In the genomic region with DNA sequence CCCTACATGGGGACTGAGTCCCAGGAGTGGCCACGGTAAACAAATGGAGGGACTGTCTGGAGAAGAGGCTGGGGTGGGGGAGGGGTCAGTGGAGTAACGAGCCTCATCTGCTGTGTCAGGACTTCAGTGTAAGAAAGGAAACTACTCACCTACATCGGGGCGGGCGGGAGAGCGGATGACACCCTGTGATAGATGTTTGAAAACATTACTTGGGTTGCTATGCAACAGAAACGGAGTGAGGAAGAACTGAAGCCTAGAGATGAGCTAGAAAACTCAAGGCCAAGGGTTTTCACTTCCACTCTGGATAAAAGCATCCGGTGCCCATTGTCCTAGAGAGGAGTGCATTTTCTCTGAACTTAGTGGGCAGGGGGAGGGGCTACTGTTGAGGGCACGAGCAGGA, we compare ENCODE assay signal across 10 mouse cellular contexts. TPM values are rescaled to one million over a fixed set of nuclear protein-coding genes. Genes with fewer than 3 reads are reported as not detected.
DNase-seq lines count a peak whose midpoint lies in the region; ATAC-seq and TF ChIP-seq lines count a peak whose summit lies in the region.
"Had no signal": no experiment of that assay in that cellular context is flagged by ENCODE, and none has a peak within 500 bp of the region (broad histone marks: within the 10 kb centered on the region; RNA-seq: fewer than 3 reads in every experiment).

No protein-coding gene starts in this region.

- TF ChIP-seq CTCF in midbrain, postnatal 0 days (IDR thresholded peaks at IDR 0.05), result no peak

- DNase-seq in hindbrain, embryonic 10.5 days (ENCODE audit: low spot score), result no peak
- peak; percentile 25 to 37 for DNase-seq in CD8-positive naive resting alpha-beta T cell, adult 2 months (ENCODE audit: low read depth in 2 of 2, low spot score in 2 of 2)
- peak; percentile 29 for DNase-seq in hindbrain, embryonic 11.5 days (ENCODE audit: low spot score)
- peak; percentile 6 for DNase-seq in midbrain, postnatal 0 days (ENCODE audit: low spot score)
- no peak for DNase-seq in left cerebral cortex, postnatal 4 days
- no peak for DNase-seq in kidney, postnatal 25 days
- no peak for DNase-seq in gastrocnemius, postnatal 10 days
- DNase-seq: cerebellum, postnatal 14 days had no signal

- peaks cover 28% of the 10 kb centered on the region for H3K4me1 ChIP-seq in hindbrain, embryonic 10.5 days (replicated peaks)
- H3K4me1 ChIP-seq in hindbrain, embryonic 13.5 days (replicated peaks), result peaks cover 12% of the 10 kb centered on the region
- no peaks in the 10 kb centered on the region for H3K4me1 ChIP-seq in hindbrain, embryonic 11.5 days (replicated peaks; ENCODE audit: control insufficient read depth, insufficient read depth, low read length)
- no peaks in the 10 kb centered on the region for H3K4me1 ChIP-seq in midbrain, postnatal 0 days (ENCODE audit: insufficient read depth, low read length)

- no peak overlapping the region for H3K9ac ChIP-seq in hindbrain, embryonic 13.5 days
- H3K9ac ChIP-seq in hindbrain, embryonic 11.5 days (ENCODE audit: low read depth, low read length), result no peak overlapping the region
- no peak overlapping the region for H3K9ac ChIP-seq in midbrain, postnatal 0 days (replicated peaks; ENCODE audit: low read length, poor library complexity, severe bottlenecking)

- no peak overlapping the region for H3K4me3 ChIP-seq in hindbrain, embryonic 10.5 days
- no peak overlapping the region for H3K4me3 ChIP-seq in hindbrain, embryonic 13.5 days
- H3K4me3 ChIP-seq in hindbrain, embryonic 11.5 days (ENCODE audit: low read depth, low read length), result no peak overlapping the region
- no peak overlapping the region for H3K4me3 ChIP-seq in midbrain, postnatal 0 days (ENCODE audit: low read depth, low read length)

- ATAC-seq in hindbrain, embryonic 13.5 days (ENCODE audit: low FRiP score), result no peak
- peak; percentile 35; the same call in 1 of the 2 replicates for ATAC-seq in hindbrain, embryonic 11.5 days (ENCODE audit: low FRiP score)
- ATAC-seq in midbrain, postnatal 0 days (ENCODE audit: low FRiP score), result no peak

- H3K4me2 ChIP-seq in hindbrain, embryonic 13.5 days, result no peak overlapping the region
- H3K4me2 ChIP-seq in hindbrain, embryonic 11.5 days (replicated peaks; ENCODE audit: low read depth, low read length), result no peak overlapping the region
- H3K4me2 ChIP-seq in midbrain, postnatal 0 days (ENCODE audit: low read depth, low read length, poor library complexity, severe bottlenecking), result no peak overlapping the region

- no peaks in the 10 kb centered on the region for H3K27me3 ChIP-seq in hindbrain, embryonic 10.5 days (ENCODE audit: insufficient read depth, poor library complexity, severe bottlenecking)
- H3K27me3 ChIP-seq in hindbrain, embryonic 13.5 days, result no peaks in the 10 kb centered on the region
- no peaks in the 10 kb centered on the region for H3K27me3 ChIP-seq in hindbrain, embryonic 11.5 days (ENCODE audit: control insufficient read depth, insufficient read depth, low read length)
- no peaks in the 10 kb centered on the region for H3K27me3 ChIP-seq in midbrain, postnatal 0 days (ENCODE audit: insufficient read depth, low read length)

- intact Hi-C loops in left cerebral cortex, postnatal 4 days (cut with DNase I), result no loop called here

- 35% methylated on average over 9 of the region's 9 CpGs for WGBS in hindbrain, embryonic 10.5 days
- 28% methylated on average over 9 of the region's 9 CpGs for WGBS in hindbrain, embryonic 13.5 days
- 39% methylated on average over 9 of the region's 9 CpGs for WGBS in hindbrain, embryonic 11.5 days
- WGBS in midbrain, postnatal 0 days, result 29% methylated on average over 9 of the region's 9 CpGs

- no peaks in the 10 kb centered on the region for H3K36me3 ChIP-seq in hindbrain, embryonic 10.5 days
- H3K36me3 ChIP-seq in hindbrain, embryonic 13.5 days, result no peaks in the 10 kb centered on the region
- H3K36me3 ChIP-seq in hindbrain, embryonic 11.5 days (ENCODE audit: control insufficient read depth, insufficient read depth, low read length), result no peaks in the 10 kb centered on the region
- no peaks in the 10 kb centered on the region for H3K36me3 ChIP-seq in midbrain, postnatal 0 days (ENCODE audit: insufficient read depth, low read length)
- H3K36me3 ChIP-seq: G1E had no signal

- H3K9me3 ChIP-seq in hindbrain, embryonic 10.5 days, result no peaks in the 10 kb centered on the region
- H3K9me3 ChIP-seq in hindbrain, embryonic 13.5 days, result no peaks in the 10 kb centered on the region
- H3K9me3 ChIP-seq in hindbrain, embryonic 11.5 days (ENCODE audit: control insufficient read depth, low read length), result no peaks in the 10 kb centered on the region
- H3K9me3 ChIP-seq in midbrain, postnatal 0 days (ENCODE audit: low read length), result no peaks in the 10 kb centered on the region
- H3K9me3 ChIP-seq: G1E had no signal

- peak overlapping the region; percentile 41; the same call in 1 of the 2 replicates for H3K27ac ChIP-seq in hindbrain, embryonic 10.5 days
- H3K27ac ChIP-seq in hindbrain, embryonic 13.5 days, result no peak overlapping the region
- H3K27ac ChIP-seq in hindbrain, embryonic 11.5 days (ENCODE audit: low read depth, low read length), result no peak overlapping the region
- no peak overlapping the region for H3K27ac ChIP-seq in midbrain, postnatal 0 days (ENCODE audit: low read depth, low read length)

RNA-seq across cellular contexts. Expression of a gene that starts 6.3 kb away (rescaled TPM):
- 0.12 and 0.26 TPM in 2 replicates for polyA plus RNA-seq in hindbrain, embryonic 10.5 days (2016; fragmentation: Nextera tagmentation; extraction: Ambion mirVana)
- polyA plus RNA-seq in hindbrain, embryonic 13.5 days (2015; fragmentation: Nextera tagmentation; extraction: Ambion mirVana), result 0.13 and 0.19 TPM in 2 replicates
- 0.12 and 0.40 TPM in 2 replicates for polyA plus RNA-seq in hindbrain, embryonic 11.5 days (2014; fragmentation: Nextera tagmentation; extraction: Ambion mirVana)
- total RNA-seq in midbrain, postnatal 0 days (2014; rRNA removed), result 0.05 and 0.52 TPM in 2 replicates
- 0.07 and 0.11 TPM in 2 replicates for polyA plus RNA-seq in midbrain, postnatal 0 days (2015; fragmentation: Nextera tagmentation; extraction: Ambion mirVana)
- under 1 TPM; 0.16 to 0.24 TPM for total RNA-seq in left cerebral cortex, postnatal 4 days (2021)
- total RNA-seq in gastrocnemius, postnatal 10 days (2021), result under 1 TPM; 0.26 to 0.41 TPM

RNA-seq across cellular contexts. Expression of a gene that starts 29.4 kb away (rescaled TPM):
- polyA plus RNA-seq in hindbrain, embryonic 10.5 days (2016; fragmentation: Nextera tagmentation; extraction: Ambion mirVana), result 49.7 and 54.8 TPM in 2 replicates
- polyA plus RNA-seq in hindbrain, embryonic 13.5 days (2015; fragmentation: Nextera tagmentation; extraction: Ambion mirVana), result 25.2 and 27.1 TPM in 2 replicates
- 44.7 and 44.9 TPM in 2 replicates for polyA plus RNA-seq in hindbrain, embryonic 11.5 days (2014; fragmentation: Nextera tagmentation; extraction: Ambion mirVana)
- 26.6 and 28.0 TPM in 2 replicates for total RNA-seq in midbrain, postnatal 0 days (2014; rRNA removed)
- polyA plus RNA-seq in midbrain, postnatal 0 days (2015; fragmentation: Nextera tagmentation; extraction: Ambion mirVana), result 25.0 and 27.0 TPM in 2 replicates
- total RNA-seq in left cerebral cortex, postnatal 4 days (2021), result 10 to 100 TPM; 26.5 to 29.8 TPM
- total RNA-seq in gastrocnemius, postnatal 10 days (2021), result 10 to 100 TPM; 15.8 to 22.2 TPM

RNA-seq across cellular contexts. Expression of a gene that starts 29.6 kb away (rescaled TPM):
- polyA plus RNA-seq in hindbrain, embryonic 10.5 days (2016; fragmentation: Nextera tagmentation; extraction: Ambion mirVana), result 168 and 202 TPM in 2 replicates
- polyA plus RNA-seq in hindbrain, embryonic 13.5 days (2015; fragmentation: Nextera tagmentation; extraction: Ambion mirVana), result 26.7 and 26.8 TPM in 2 replicates
- 142 and 144 TPM in 2 replicates for polyA plus RNA-seq in hindbrain, embryonic 11.5 days (2014; fragmentation: Nextera tagmentation; extraction: Ambion mirVana)
- total RNA-seq in midbrain, postnatal 0 days (2014; rRNA removed), result 4.2 and 7.6 TPM in 2 replicates
- 5.9 and 6.2 TPM in 2 replicates for polyA plus RNA-seq in midbrain, postnatal 0 days (2015; fragmentation: Nextera tagmentation; extraction: Ambion mirVana)
- 1 to 10 TPM; 4.7 to 6.8 TPM for total RNA-seq in left cerebral cortex, postnatal 4 days (2021)
- 1 to 10 TPM; 6.0 to 7.0 TPM for total RNA-seq in gastrocnemius, postnatal 10 days (2021)

RNA-seq across cellular contexts. Expression of a gene that starts 40.5 kb away (rescaled TPM):
- 89.3 and 98.1 TPM in 2 replicates for polyA plus RNA-seq in hindbrain, embryonic 10.5 days (2016; fragmentation: Nextera tagmentation; extraction: Ambion mirVana)
- polyA plus RNA-seq in hindbrain, embryonic 13.5 days (2015; fragmentation: Nextera tagmentation; extraction: Ambion mirVana), result 99.8 and 102 TPM in 2 replicates
- polyA plus RNA-seq in hindbrain, embryonic 11.5 days (2014; fragmentation: Nextera tagmentation; extraction: Ambion mirVana), result 95.5 and 102 TPM in 2 replicates
- 62.0 and 67.0 TPM in 2 replicates for total RNA-seq in midbrain, postnatal 0 days (2014; rRNA removed)
- polyA plus RNA-seq in midbrain, postnatal 0 days (2015; fragmentation: Nextera tagmentation; extraction: Ambion mirVana), result 85.0 and 89.2 TPM in 2 replicates
- total RNA-seq in left cerebral cortex, postnatal 4 days (2021), result 10 to 100 TPM; 62.8 to 63.8 TPM
- total RNA-seq in gastrocnemius, postnatal 10 days (2021), result 10 to 100 TPM; 34.9 to 40.9 TPM

RNA-seq across cellular contexts. Expression of a gene that starts 54.5 kb away (rescaled TPM):
- 32.6 and 34.0 TPM in 2 replicates for polyA plus RNA-seq in hindbrain, embryonic 10.5 days (2016; fragmentation: Nextera tagmentation; extraction: Ambion mirVana)
- polyA plus RNA-seq in hindbrain, embryonic 13.5 days (2015; fragmentation: Nextera tagmentation; extraction: Ambion mirVana), result 25.8 and 27.1 TPM in 2 replicates
- 27.6 TPM in 2 replicates for polyA plus RNA-seq in hindbrain, embryonic 11.5 days (2014; fragmentation: Nextera tagmentation; extraction: Ambion mirVana)
- total RNA-seq in midbrain, postnatal 0 days (2014; rRNA removed), result 10.2 and 10.8 TPM in 2 replicates
- 21.1 and 21.9 TPM in 2 replicates for polyA plus RNA-seq in midbrain, postnatal 0 days (2015; fragmentation: Nextera tagmentation; extraction: Ambion mirVana)
- total RNA-seq in left cerebral cortex, postnatal 4 days (2021), result 10 to 100 TPM; 20.7 to 22.8 TPM
- 1 to 10 TPM; 3.2 to 3.3 TPM for total RNA-seq in gastrocnemius, postnatal 10 days (2021)

Comparison
In these comparisons a context has a peak if more than half of its experiments do, and no peak if none do; other contexts are left out.
1. DNase-seq: peak in CD8-positive naive resting alpha-beta T cell, adult 2 months (2 of 2), hindbrain, embryonic 11.5 days (single experiment) and midbrain, postnatal 0 days (single experiment); none in hindbrain, embryonic 10.5 days (single experiment), left cerebral cortex, postnatal 4 days (single experiment), kidney, postnatal 25 days (0 of 2) and gastrocnemius, postnatal 10 days (single experiment).